Mouse (Mus musculus): ENCODE data around the gene Pced1b.
"Not testable (repeated sequence)": the region's sequence is repeated elsewhere in the genome, so short reads cannot be mapped to it uniquely, and the experiment has no call there.

The Pced1b gene

GRCm38 (mm10) chr15:97373203-97374084 is 126.5 kb downstream of the Pced1b start:
- peak; percentile 61 to 69 for DNase-seq

GRCm38 (mm10) chr15:97374085-97374844 is 127.4 kb downstream of the Pced1b start:
- DNase-seq, result no peak

GRCm38 (mm10) chr15:97374845-97375720 is 128.2 kb downstream of the Pced1b start:
- no peak for DNase-seq

GRCm38 (mm10) chr15:97376081-97376742 is 129.3 kb downstream of the Pced1b start:
- no peak for DNase-seq

- DNase-seq, result peak; percentile 48 to 51
These were observed 129.9 kb downstream of the Pced1b start for GRCm38 (mm10) chr15:97376792-97377222.

GRCm38 (mm10) chr15:97378061-97378460 is 131.2 kb downstream of the Pced1b start:
- no peak for DNase-seq

GRCm38 (mm10) chr15:97379489-97380304 is 132.8 kb downstream of the Pced1b start:
- no peak for DNase-seq

- no peak for DNase-seq
These were observed 135.7 kb downstream of the Pced1b start for GRCm38 (mm10) chr15:97382567-97382966.

- DNase-seq, result no peak
These were observed 136.7 kb downstream of the Pced1b start for GRCm38 (mm10) chr15:97383523-97384141.

GRCm38 (mm10) chr15:97384170-97385018 is 137.5 kb downstream of the Pced1b start:
- DNase-seq, result no peak

- DNase-seq, result not testable (repeated sequence)
These were observed 138.3 kb downstream of the Pced1b start for GRCm38 (mm10) chr15:97385174-97385573.

GRCm38 (mm10) chr15:97387793-97388192 is 140.9 kb downstream of the Pced1b start:
- no peak for DNase-seq

GRCm38 (mm10) chr15:97389577-97389976 is 142.7 kb downstream of the Pced1b start:
- no peak for DNase-seq

- DNase-seq, result no peak
These were observed 143.9 kb downstream of the Pced1b start for GRCm38 (mm10) chr15:97390778-97391177.

GRCm38 (mm10) chr15:97391436-97391835 is 144.5 kb downstream of the Pced1b start:
- DNase-seq, result no peak

GRCm38 (mm10) chr15:97394561-97394960 is 147.7 kb downstream of the Pced1b start:
- DNase-seq, result no peak

- no peak for DNase-seq
These were observed 149.8 kb downstream of the Pced1b start for GRCm38 (mm10) chr15:97396586-97397299.

GRCm38 (mm10) chr15:97397793-97398192 is 150.9 kb downstream of the Pced1b start:
- no peak for DNase-seq

- no peak for DNase-seq
These were observed 154.0 kb downstream of the Pced1b start for GRCm38 (mm10) chr15:97400866-97401265.
